Mouse (Mus musculus): ENCODE data around the gene Rfng. TPM values are rescaled to one million over a fixed set of nuclear protein-coding genes. Genes with fewer than 3 reads are reported as not detected.

Gene Rfng
- total and polyA plus RNA-seq, 3 experiments, result 4.1 to 67.6 (median 18.4) TPM

- H3K27me3 ChIP-seq (ENCODE audit: insufficient read depth, low read length), result no peaks in the 10 kb centered on the region
- H3K36me3 ChIP-seq (replicated peaks), result peaks cover 100% of the 10 kb centered on the region
- no peak for TF ChIP-seq TAL1 (conservative IDR thresholded peaks at IDR 0.05; ENCODE audit: low read depth, low read length)
- no peak for TF ChIP-seq GATA1 (IDR thresholded peaks at IDR 0.05; ENCODE audit: borderline replicate concordance, low read length)
- TF ChIP-seq POLR2AphosphoS5 (IDR thresholded peaks at IDR 0.05; ENCODE audit: insufficient replicate concordance, low read depth, low read length), result no peak
- TF ChIP-seq CTCF (IDR thresholded peaks at IDR 0.05; ENCODE audit: low read depth, low read length), result no peak
- no peak for TF ChIP-seq GATA2 (IDR thresholded peaks at IDR 0.05; ENCODE audit: borderline replicate concordance, low read depth, low read length)
- DNase-seq (ENCODE audit: low spot score) (no peak), ATAC-seq (ENCODE audit: extremely low read depth, insufficient number of reproducible peaks, low FRiP score, poor library complexity, severe bottlenecking) (no peak)
- H3K4me3 ChIP-seq (ENCODE audit: low read depth, low read length), result no peak overlapping the region
- no peaks in the 10 kb centered on the region for H3K9me3 ChIP-seq (replicated peaks)
- peaks cover 89% of the 10 kb centered on the region for H3K4me1 ChIP-seq (ENCODE audit: insufficient read depth, low read depth, low read length)
Measured at GRCm38 (mm10) chr11:120817358-120817757, 33.4 kb upstream of the Rfng start.

- H3K4me3 ChIP-seq (ENCODE audit: low read depth, low read length), result peak overlapping the region; percentile 14; the same call in 1 of the 2 replicates
- peaks cover 100% of the 10 kb centered on the region for H3K36me3 ChIP-seq (replicated peaks)
- H3K9me3 ChIP-seq (replicated peaks), result no peaks in the 10 kb centered on the region
- DNase-seq (ENCODE audit: low spot score) (no peak), ATAC-seq (ENCODE audit: extremely low read depth, insufficient number of reproducible peaks, low FRiP score, poor library complexity, severe bottlenecking) (no peak)
- H3K4me1 ChIP-seq (ENCODE audit: insufficient read depth, low read depth, low read length), result peaks cover 65% of the 10 kb centered on the region
- no peak for TF ChIP-seq GATA1 (IDR thresholded peaks at IDR 0.05; ENCODE audit: borderline replicate concordance, low read length)
- TF ChIP-seq TAL1 (conservative IDR thresholded peaks at IDR 0.05; ENCODE audit: low read depth, low read length), result no peak
- TF ChIP-seq POLR2AphosphoS5 (IDR thresholded peaks at IDR 0.05; ENCODE audit: insufficient replicate concordance, low read depth, low read length), result no peak
- H3K27me3 ChIP-seq (ENCODE audit: insufficient read depth, low read length), result no peaks in the 10 kb centered on the region
Measured at GRCm38 (mm10) chr11:120812068-120812467, 28.1 kb upstream of the Rfng start.

GRCm38 (mm10) chr11:120808010-120808409 is 24.0 kb upstream of the Rfng start:
- no peak overlapping the region for H3K4me3 ChIP-seq (ENCODE audit: low read depth, low read length)
- no peaks in the 10 kb centered on the region for H3K9me3 ChIP-seq (replicated peaks)
- peaks cover 83% of the 10 kb centered on the region for H3K36me3 ChIP-seq (replicated peaks)
- H3K27me3 ChIP-seq (ENCODE audit: insufficient read depth, low read length), result no peaks in the 10 kb centered on the region
- no peak for TF ChIP-seq CTCF (IDR thresholded peaks at IDR 0.05; ENCODE audit: low read depth, low read length)
- no peak for TF ChIP-seq GATA1 (IDR thresholded peaks at IDR 0.05; ENCODE audit: borderline replicate concordance, low read length)
- TF ChIP-seq TAL1 (conservative IDR thresholded peaks at IDR 0.05; ENCODE audit: low read depth, low read length), result no peak
- TF ChIP-seq GATA2 (IDR thresholded peaks at IDR 0.05; ENCODE audit: borderline replicate concordance, low read depth, low read length), result no peak
- no peak for TF ChIP-seq POLR2AphosphoS5 (IDR thresholded peaks at IDR 0.05; ENCODE audit: insufficient replicate concordance, low read depth, low read length)
- ATAC-seq (ENCODE audit: extremely low read depth, insufficient number of reproducible peaks, low FRiP score, poor library complexity, severe bottlenecking) (no peak), DNase-seq (ENCODE audit: low spot score) (no peak)
- H3K4me1 ChIP-seq (ENCODE audit: insufficient read depth, low read depth, low read length), result peaks cover 33% of the 10 kb centered on the region

- no peaks in the 10 kb centered on the region for H3K27me3 ChIP-seq (ENCODE audit: insufficient read depth, low read length)
- H3K4me3 ChIP-seq (ENCODE audit: low read depth, low read length), result no peak overlapping the region
- DNase-seq (ENCODE audit: low spot score) (no peak), ATAC-seq (ENCODE audit: extremely low read depth, insufficient number of reproducible peaks, low FRiP score, poor library complexity, severe bottlenecking) (no peak)
- no peak for TF ChIP-seq GATA2 (IDR thresholded peaks at IDR 0.05; ENCODE audit: borderline replicate concordance, low read depth, low read length)
- TF ChIP-seq POLR2AphosphoS5 (IDR thresholded peaks at IDR 0.05; ENCODE audit: insufficient replicate concordance, low read depth, low read length), result no peak; the same call in 1 of the 2 replicates
- no peak for TF ChIP-seq TAL1 (conservative IDR thresholded peaks at IDR 0.05; ENCODE audit: low read depth, low read length)
- TF ChIP-seq GATA1 (IDR thresholded peaks at IDR 0.05; ENCODE audit: borderline replicate concordance, low read length), result no peak
- TF ChIP-seq CTCF (IDR thresholded peaks at IDR 0.05; ENCODE audit: low read depth, low read length), result no peak
- H3K36me3 ChIP-seq (replicated peaks), result peaks cover 59% of the 10 kb centered on the region
- peaks cover 19% of the 10 kb centered on the region for H3K4me1 ChIP-seq (ENCODE audit: insufficient read depth, low read depth, low read length)
- H3K9me3 ChIP-seq (replicated peaks), result no peaks in the 10 kb centered on the region
Measured at GRCm38 (mm10) chr11:120805375-120806298, 21.6 kb upstream of the Rfng start.

GRCm38 (mm10) chr11:120804769-120805168 is 20.8 kb upstream of the Rfng start:
- no peaks in the 10 kb centered on the region for H3K27me3 ChIP-seq (ENCODE audit: insufficient read depth, low read length)
- no peak overlapping the region for H3K4me3 ChIP-seq (ENCODE audit: low read depth, low read length)
- H3K4me1 ChIP-seq (ENCODE audit: insufficient read depth, low read depth, low read length), result peaks cover 22% of the 10 kb centered on the region
- ATAC-seq (ENCODE audit: extremely low read depth, insufficient number of reproducible peaks, low FRiP score, poor library complexity, severe bottlenecking) (no peak), DNase-seq (ENCODE audit: low spot score) (no peak)
- H3K36me3 ChIP-seq (replicated peaks), result peaks cover 51% of the 10 kb centered on the region
- no peaks in the 10 kb centered on the region for H3K9me3 ChIP-seq (replicated peaks)
- TF ChIP-seq CTCF (IDR thresholded peaks at IDR 0.05; ENCODE audit: low read depth, low read length), result no peak
- TF ChIP-seq GATA1 (IDR thresholded peaks at IDR 0.05; ENCODE audit: borderline replicate concordance, low read length), result no peak
- TF ChIP-seq TAL1 (conservative IDR thresholded peaks at IDR 0.05; ENCODE audit: low read depth, low read length), result no peak
- no peak for TF ChIP-seq POLR2AphosphoS5 (IDR thresholded peaks at IDR 0.05; ENCODE audit: insufficient replicate concordance, low read depth, low read length)

GRCm38 (mm10) chr11:120804274-120804673 is 20.3 kb upstream of the Rfng start:
- H3K27me3 ChIP-seq (ENCODE audit: insufficient read depth, low read length), result no peaks in the 10 kb centered on the region
- H3K36me3 ChIP-seq (replicated peaks), result peaks cover 46% of the 10 kb centered on the region
- no peak for DNase-seq (ENCODE audit: low spot score)
- H3K4me3 ChIP-seq (ENCODE audit: low read depth, low read length), result no peak overlapping the region
- no peak for ATAC-seq (ENCODE audit: extremely low read depth, insufficient number of reproducible peaks, low FRiP score, poor library complexity, severe bottlenecking)
- peaks cover 25% of the 10 kb centered on the region for H3K4me1 ChIP-seq (ENCODE audit: insufficient read depth, low read depth, low read length)
- no peaks in the 10 kb centered on the region for H3K9me3 ChIP-seq (replicated peaks)
- TF ChIP-seq GATA2 (IDR thresholded peaks at IDR 0.05; ENCODE audit: borderline replicate concordance, low read depth, low read length), result no peak
- TF ChIP-seq TAL1 (conservative IDR thresholded peaks at IDR 0.05; ENCODE audit: low read depth, low read length), result no peak
- TF ChIP-seq GATA1 (IDR thresholded peaks at IDR 0.05; ENCODE audit: borderline replicate concordance, low read length), result no peak
- TF ChIP-seq CTCF (IDR thresholded peaks at IDR 0.05; ENCODE audit: low read depth, low read length), result no peak
- TF ChIP-seq POLR2AphosphoS5 (IDR thresholded peaks at IDR 0.05; ENCODE audit: insufficient replicate concordance, low read depth, low read length), result no peak

All from G1E (cell line).